Mouse (Mus musculus) small intestine, adult 2 months (tissue): ENCODE measurements at regions not wholly inside any gene's neighbourhood (a gene's known extent, or its start where the extent isn't known, plus 50 kb on each side); places are given as distances from the start of the nearest gene placed in this dataset.

Experiments
- CTCF ChIP-seq: fragments of 200-500 bp; IDR thresholded peaks from 2 replicates; pipeline ENCODE4 v1.5.1; 2012; ENCODE audit warnings: low read depth, mild to moderate bottlenecking, control low read depth, inconsistent platforms, low read length, moderate library complexity, mixed read lengths; ENCODE audit not compliant: insufficient replicate concordance, insufficient read length; ENCODE audit errors: extremely low read depth
- POLR2A ChIP-seq: fragments of 200-500 bp; IDR thresholded peaks from 2 replicates; pipeline ENCODE4 v1.6.1; 2012; ENCODE audit warnings: low read depth, mild to moderate bottlenecking, control low read depth, inconsistent platforms, low read length, moderate library complexity

- TF ChIP-seq CTCF (no peak), POLR2A (no peak)
Measured at GRCm38 (mm10) chr10:37416321-37416720, 277.6 kb upstream of the Marcks start.
